Mouse (Mus musculus) kidney, adult 8-10 months (tissue): ENCODE measurements at regions not wholly inside any gene's neighbourhood (a gene's known extent, or its start where the extent isn't known, plus 50 kb on each side); places are given as distances from the start of the nearest gene placed in this dataset.
A peak's percentile ranks its signal among the peaks of the same experiment; 100 is the strongest.

Experiments used
- DNase-seq, 2 experiments: peaks; one replicate each; pipeline ENCODE4 v3.0.0; 2022

- peak; percentile 85 to 90 for DNase-seq
Observed at GRCm38 (mm10) chr10:95622879-95623517, 50.3 kb downstream of the Anapc15-ps start.

GRCm38 (mm10) chr10:95620796-95621195, 52.5 kb downstream of the Anapc15-ps start:
- no peak for DNase-seq

DNA sequence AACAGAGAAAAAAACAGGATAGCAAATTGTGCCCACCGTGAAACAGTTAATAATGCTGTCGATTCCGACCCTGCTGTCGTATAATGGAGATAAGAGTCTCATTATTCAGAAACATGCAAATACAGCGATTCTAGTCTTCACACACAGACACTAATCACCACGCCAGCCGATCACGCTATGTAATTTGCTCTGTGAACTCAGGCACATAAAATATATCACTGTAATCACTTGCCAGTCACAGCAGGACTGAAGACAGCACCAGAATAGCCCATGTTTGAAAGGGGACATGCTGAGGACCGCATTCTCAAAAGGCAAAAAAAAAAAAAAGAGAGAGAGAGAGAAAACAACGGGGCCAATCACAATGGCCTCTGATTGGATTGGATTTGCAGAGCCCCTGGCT, 53.6 kb downstream of the Anapc15-ps start:
- DNase-seq: no peak

- no peak for DNase-seq
Observed at GRCm38 (mm10) chr10:95618451-95619079, 54.6 kb upstream of the Nudt4 start.

DNA sequence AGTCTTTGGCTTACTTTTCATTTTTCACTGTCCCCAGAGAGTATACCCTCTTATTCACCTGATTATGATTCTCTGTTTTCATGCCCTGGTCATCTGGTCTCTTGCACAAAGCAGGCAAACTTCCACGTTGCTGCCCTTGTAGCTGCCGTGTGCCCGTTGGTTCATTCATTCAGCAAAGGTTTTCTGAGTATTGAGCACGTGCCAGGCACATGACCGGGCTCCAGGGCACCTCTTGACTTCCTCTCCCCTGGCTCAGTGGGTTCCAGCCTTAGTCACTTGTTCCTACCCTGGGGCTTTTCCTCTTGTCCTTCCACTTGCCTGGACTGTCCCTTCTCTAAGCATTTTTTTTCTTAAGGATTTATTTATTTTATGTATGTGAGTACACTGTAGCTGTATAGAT, 52.9 kb upstream of the Nudt4 start:
- peak; percentile 88 to 89 for DNase-seq

- DNase-seq: no peak
Observed at GRCm38 (mm10) chr10:95615849-95616650, 52.1 kb upstream of the Nudt4 start.
